In the genomic region with DNA sequence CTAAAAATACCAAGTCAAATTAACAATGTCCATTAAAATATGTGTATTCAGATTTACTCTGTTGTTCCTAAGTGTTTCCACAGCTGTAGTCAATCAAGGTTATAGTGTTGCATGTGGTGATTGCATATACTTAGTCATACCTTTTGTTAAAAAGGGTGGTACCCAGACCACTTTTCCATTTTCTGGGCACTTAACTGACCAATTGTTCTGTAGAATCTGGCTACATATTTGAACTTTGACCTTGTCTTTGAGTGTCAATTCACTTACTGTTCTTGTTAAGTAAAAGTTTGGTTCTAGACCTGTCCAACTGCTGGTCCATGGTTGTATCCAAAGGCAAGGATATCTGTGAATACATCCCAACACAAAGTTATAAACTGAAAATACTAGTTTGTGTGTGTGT, we compare ENCODE assay signal across 12 mouse cellular contexts. TPM values are rescaled to one million over a fixed set of nuclear protein-coding genes. Genes with fewer than 3 reads are reported as not detected.
DNase-seq lines count a peak whose midpoint lies in the region; ATAC-seq and TF ChIP-seq lines count a peak whose summit lies in the region.
"Had no signal": no experiment of that assay in that cellular context is flagged by ENCODE, and none has a peak within 500 bp of the region (broad histone marks: within the 10 kb centered on the region; RNA-seq: fewer than 3 reads in every experiment).

No protein-coding gene starts in this region.

- no peak overlapping the region for H3K4me3 ChIP-seq in kidney, embryonic 16.5 days (ENCODE audit: low read length)
- H3K4me3 ChIP-seq in hindbrain, postnatal 0 days (ENCODE audit: low read length): no peak overlapping the region
- no peak overlapping the region for H3K4me3 ChIP-seq in midbrain, embryonic 15.5 days

- H3K27ac ChIP-seq in kidney, embryonic 16.5 days (ENCODE audit: low read length): no peak overlapping the region
- no peak overlapping the region for H3K27ac ChIP-seq in hindbrain, postnatal 0 days
- no peak overlapping the region for H3K27ac ChIP-seq in midbrain, embryonic 15.5 days

- no peak overlapping the region for H3K9ac ChIP-seq in kidney, embryonic 16.5 days (replicated peaks; ENCODE audit: low read length)
- H3K9ac ChIP-seq in hindbrain, postnatal 0 days (replicated peaks; ENCODE audit: low read length): no peak overlapping the region
- H3K9ac ChIP-seq in midbrain, embryonic 15.5 days: no peak overlapping the region

- DNase-seq in kidney, adult 9 months: no peak
- DNase-seq in R1 (ENCODE audit: low read depth, low spot score): peak; percentile 72
- no peak for DNase-seq in hindbrain, postnatal 0 days (ENCODE audit: low spot score)
- DNase-seq in ovary, postnatal 14 days (ENCODE audit: low spot score): no peak
- DNase-seq: adrenal gland, postnatal 14 days; cerebellum, adult 11 months; lung, adult 2 months; right cerebral cortex, postnatal 14 days; thymus, adult 2 months had no signal

- no peak for ATAC-seq in kidney, embryonic 16.5 days (ENCODE audit: low FRiP score, low TSS enrichment)
- ATAC-seq in hindbrain, postnatal 0 days: no peak
- ATAC-seq in midbrain, embryonic 15.5 days (replicated peaks): no peak
- ATAC-seq in megakaryocyte, adult 5-6 weeks (ENCODE audit: poor library complexity, severe bottlenecking): no peak

- H3K4me2 ChIP-seq in kidney, embryonic 16.5 days (replicated peaks; ENCODE audit: low read depth, low read length): 0 out of 2 replicates have a peak overlapping the region, but pooled peaks have one; percentile 46
- H3K4me2 ChIP-seq in hindbrain, postnatal 0 days (ENCODE audit: low read depth, low read length): 0 out of 2 replicates have a peak overlapping the region, but pooled peaks have one; percentile 16
- H3K4me2 ChIP-seq in midbrain, embryonic 15.5 days: peak overlapping the region; percentile 12; the same call in 1 of the 2 replicates

- H3K27me3 ChIP-seq in kidney, embryonic 16.5 days (ENCODE audit: insufficient read depth, low read length): no peaks in the 10 kb centered on the region
- H3K27me3 ChIP-seq in hindbrain, postnatal 0 days (ENCODE audit: insufficient read depth, low read length): no peaks in the 10 kb centered on the region
- no peaks in the 10 kb centered on the region for H3K27me3 ChIP-seq in midbrain, embryonic 15.5 days (replicated peaks)

- H3K9me3 ChIP-seq in kidney, embryonic 16.5 days (ENCODE audit: low read length): no peaks in the 10 kb centered on the region
- H3K9me3 ChIP-seq in hindbrain, postnatal 0 days (ENCODE audit: low read length): no peaks in the 10 kb centered on the region
- no peaks in the 10 kb centered on the region for H3K9me3 ChIP-seq in midbrain, embryonic 15.5 days

- no peaks in the 10 kb centered on the region for H3K36me3 ChIP-seq in kidney, embryonic 16.5 days (ENCODE audit: insufficient read depth, low read length)
- H3K36me3 ChIP-seq in hindbrain, postnatal 0 days (ENCODE audit: insufficient read depth, low read length): no peaks in the 10 kb centered on the region
- no peaks in the 10 kb centered on the region for H3K36me3 ChIP-seq in midbrain, embryonic 15.5 days (replicated peaks)

- peaks cover 12% of the 10 kb centered on the region for H3K4me1 ChIP-seq in kidney, embryonic 16.5 days (ENCODE audit: insufficient read depth, low read length)
- H3K4me1 ChIP-seq in hindbrain, postnatal 0 days (ENCODE audit: insufficient read depth, low read length): no peaks in the 10 kb centered on the region; the same call in 1 of the 2 replicates
- peaks cover 14% of the 10 kb centered on the region for H3K4me1 ChIP-seq in midbrain, embryonic 15.5 days

- TF ChIP-seq CTCF in hindbrain, postnatal 0 days (IDR thresholded peaks at IDR 0.05; ENCODE audit: low read depth): no peak

RNA-seq across cellular contexts. Expression of a gene that starts 2.1 kb away (rescaled TPM):
- polyA plus RNA-seq in kidney, embryonic 16.5 days (2015; fragmentation: Nextera tagmentation; extraction: Ambion mirVana): 5.3 and 6.1 TPM in 2 replicates
- total RNA-seq in hindbrain, postnatal 0 days (2014; rRNA removed): 13.7 and 18.6 TPM in 2 replicates
- polyA plus RNA-seq in hindbrain, postnatal 0 days (2015; fragmentation: Nextera tagmentation; extraction: Ambion mirVana): 3.8 and 4.1 TPM in 2 replicates
- 5.0 and 5.4 TPM in 2 replicates for polyA plus RNA-seq in midbrain, embryonic 15.5 days (2015; fragmentation: Nextera tagmentation; extraction: Ambion mirVana)
- 38.3 and 45.9 TPM in 2 replicates for total RNA-seq in megakaryocyte, adult 5-6 weeks (2015)
- 25.0 TPM in 2 replicates for total RNA-seq in megakaryocyte, adult 5-6 weeks (2017)
